Mouse (Mus musculus) ovary, postnatal 10 days (tissue): ENCODE data around the gene Ppm1a.
"Not testable (repeated sequence)": the region's sequence is repeated elsewhere in the genome, so short reads cannot be mapped to it uniquely, and the experiment has no call there.

Experiments
- DNase-seq: peaks from one replicate; pipeline ENCODE4 v3.0.0; 2022; ENCODE audit warnings: low spot score

The Ppm1a gene

GRCm38 (mm10) chr12:72761649-72762261 is 4.5 kb downstream of the Ppm1a start:
- DNase-seq = peak; percentile 36

GRCm38 (mm10) chr12:72762502-72762901 is 5.2 kb downstream of the Ppm1a start:
- DNase-seq = no peak

GRCm38 (mm10) chr12:72763156-72763555 is 5.9 kb downstream of the Ppm1a start:
- no peak for DNase-seq

GRCm38 (mm10) chr12:72767809-72768208 is 10.6 kb downstream of the Ppm1a start:
- DNase-seq = no peak

- DNase-seq = no peak
Observed at GRCm38 (mm10) chr12:72768230-72768629, 11.0 kb downstream of the Ppm1a start.

- no peak for DNase-seq
Observed at GRCm38 (mm10) chr12:72769546-72770230, 12.4 kb downstream of the Ppm1a start.

GRCm38 (mm10) chr12:72771153-72771552 is 13.9 kb downstream of the Ppm1a start:
- no peak for DNase-seq

- DNase-seq = no peak
Observed at GRCm38 (mm10) chr12:72771711-72772110, 14.5 kb downstream of the Ppm1a start.

- DNase-seq = no peak
Observed at GRCm38 (mm10) chr12:72773921-72774320, 16.7 kb downstream of the Ppm1a start.

- DNase-seq = no peak
Observed at GRCm38 (mm10) chr12:72777244-72777643, 20.0 kb downstream of the Ppm1a start.

- no peak for DNase-seq
Observed at GRCm38 (mm10) chr12:72780136-72780535, 22.9 kb downstream of the Ppm1a start.

GRCm38 (mm10) chr12:72782786-72783185 is 25.5 kb downstream of the Ppm1a start:
- not testable (repeated sequence) for DNase-seq

- DNase-seq = no peak
Observed at GRCm38 (mm10) chr12:72785183-72785930, 28.1 kb downstream of the Ppm1a start.

GRCm38 (mm10) chr12:72786551-72786950 is 29.3 kb downstream of the Ppm1a start:
- no peak for DNase-seq

GRCm38 (mm10) chr12:72786986-72787385 is 29.7 kb downstream of the Ppm1a start:
- no peak for DNase-seq

GRCm38 (mm10) chr12:72790538-72790937 is 33.3 kb downstream of the Ppm1a start:
- no peak for DNase-seq

GRCm38 (mm10) chr12:72792320-72793091 is 35.3 kb downstream of the Ppm1a start:
- DNase-seq = no peak

- DNase-seq = no peak
Observed at GRCm38 (mm10) chr12:72793983-72794382, 36.7 kb downstream of the Ppm1a start.

GRCm38 (mm10) chr12:72809798-72810197 is 52.5 kb downstream of the Ppm1a start:
- no peak for DNase-seq

GRCm38 (mm10) chr12:72811588-72811987 is 54.3 kb downstream of the Ppm1a start:
- DNase-seq = no peak

- peak; percentile 15 for DNase-seq
Observed at GRCm38 (mm10) chr12:72820940-72821431, 63.7 kb downstream of the Ppm1a start.

GRCm38 (mm10) chr12:72821589-72821988 is 64.3 kb downstream of the Ppm1a start:
- no peak for DNase-seq
